Mouse (Mus musculus) left cerebral cortex, adult 11 months (tissue): ENCODE results near the gene Cyp4f40.
"Not testable (repeated sequence)": the region's sequence is repeated elsewhere in the genome, so short reads cannot be mapped to it uniquely, and the experiment has no call there.

Experiments
- DNase-seq: peaks from one replicate; pipeline ENCODE4 v3.0.0; 2022; ENCODE audit warnings: low spot score

Gene Cyp4f40

DNA sequence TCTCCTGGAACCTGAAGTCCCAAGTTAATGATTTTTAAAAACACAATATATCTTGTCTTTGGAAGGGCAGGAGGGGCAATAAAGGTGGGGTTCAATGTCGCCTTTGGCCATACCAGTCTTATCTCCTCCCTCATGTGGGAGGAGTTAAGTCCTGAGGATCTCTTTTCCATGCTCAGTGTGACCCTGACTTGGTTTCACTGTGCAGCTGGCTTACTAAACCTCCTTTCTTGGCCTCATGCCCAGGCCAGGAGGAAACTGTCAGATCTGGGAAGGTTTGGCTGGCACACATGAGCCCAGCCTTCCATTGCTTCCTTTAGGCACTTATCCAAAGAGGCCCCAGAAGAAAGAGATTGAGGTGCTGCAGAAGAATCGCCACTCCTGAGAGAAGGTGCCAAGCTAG, at the start of gene Cyp4f40:
Cyp4f40 (plus strand) TSS at position 189 of the 400 bp plus-strand sequence.
- DNase-seq = no peak

GRCm38 (mm10) chr17:32610231-32610630, 48.5 kb upstream of the Cyp4f40 start:
- DNase-seq = not testable (repeated sequence)

DNA sequence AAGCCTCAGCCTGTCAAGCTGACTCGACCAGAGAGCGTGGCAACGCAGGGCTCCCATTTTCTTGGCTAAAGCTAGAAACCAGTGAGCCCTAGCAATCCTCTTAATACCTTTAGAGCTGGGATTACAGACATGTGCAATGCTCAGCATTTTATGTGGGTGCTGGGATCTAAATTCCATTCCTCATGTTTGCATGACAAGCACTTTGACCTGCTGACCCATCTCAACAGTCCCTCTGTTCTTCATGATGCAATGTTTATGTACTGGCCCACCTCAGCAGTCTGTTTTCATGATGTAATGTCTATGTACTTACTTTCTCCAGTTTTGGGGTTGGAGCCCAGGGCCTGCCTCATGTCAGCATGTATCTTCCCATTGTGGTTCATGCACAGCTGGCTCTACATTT, 47.8 kb upstream of the Cyp4f40 start:
- no peak for DNase-seq

DNA sequence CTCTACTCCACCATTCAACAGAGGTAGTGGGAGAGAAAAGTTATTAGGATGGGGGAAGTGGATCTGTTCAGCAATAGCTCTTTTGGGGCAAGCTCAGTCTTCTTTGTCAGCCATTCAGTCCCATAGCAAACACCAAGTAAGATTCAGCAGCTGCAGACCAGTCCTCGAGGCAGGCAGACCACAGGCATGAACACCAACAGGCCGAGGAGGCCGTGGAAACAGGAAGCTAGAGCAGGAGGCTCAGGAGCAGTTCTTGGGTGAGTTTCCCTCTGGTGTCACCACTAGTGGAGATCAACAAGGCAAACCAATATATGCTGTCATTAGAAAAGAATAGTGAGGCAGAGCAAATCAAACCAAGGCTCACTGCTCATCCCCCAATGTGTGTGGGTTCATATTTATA, 46.3 kb upstream of the Cyp4f40 start:
- DNase-seq = no peak

DNA sequence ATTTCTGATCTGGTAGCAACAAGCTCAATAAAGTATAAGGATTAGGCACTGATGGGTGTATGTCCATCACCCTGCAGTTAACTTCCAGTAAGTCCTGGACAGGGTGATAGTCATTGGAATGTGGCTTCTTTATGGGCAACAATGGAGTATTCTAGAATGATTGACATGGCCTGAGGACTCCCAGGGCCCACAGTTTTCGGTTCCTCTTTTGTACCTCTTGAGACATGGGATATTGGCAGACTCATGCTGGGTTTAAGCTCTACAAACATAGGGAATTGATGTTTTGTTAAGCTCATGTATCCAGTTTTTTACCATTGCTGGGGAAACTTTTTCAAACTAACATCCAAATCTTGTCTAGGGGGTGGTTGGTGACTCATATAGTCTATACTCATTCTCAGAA, 41.4 kb upstream of the Cyp4f40 start:
- no peak for DNase-seq

GRCm38 (mm10) chr17:32621018-32621417, 37.7 kb upstream of the Cyp4f40 start, which contains the start of gene Cyp4f37:
Cyp4f37 (plus strand) TSS chr17:32621309.
- not testable (repeated sequence) for DNase-seq

DNA sequence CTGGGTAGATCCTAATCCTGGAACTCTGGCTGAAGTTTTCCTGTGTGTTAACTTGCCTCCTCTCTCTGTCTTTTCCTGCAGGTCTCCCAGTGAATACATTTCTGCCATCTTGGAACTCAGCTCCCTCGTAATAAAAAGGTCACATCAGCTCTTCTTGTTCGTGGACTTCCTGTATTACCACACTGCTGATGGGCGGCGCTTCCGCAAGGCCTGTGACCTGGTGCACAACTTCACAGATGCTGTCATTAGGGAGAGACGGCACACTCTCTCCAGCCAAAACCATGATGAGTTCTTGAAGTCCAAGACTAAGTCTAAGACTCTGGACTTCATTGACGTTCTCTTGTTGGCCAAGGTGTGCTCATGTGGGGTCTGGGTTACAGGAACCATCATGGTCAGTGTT, 29.0 kb upstream of the Cyp4f40 start:
- not testable (repeated sequence) for DNase-seq

- DNase-seq = no peak
Observed at GRCm38 (mm10) chr17:32631936-32632335, 26.8 kb upstream of the Cyp4f40 start.

- DNase-seq = not testable (repeated sequence)
Observed at GRCm38 (mm10) chr17:32634242-32634971, 24.3 kb upstream of the Cyp4f40 start.

GRCm38 (mm10) chr17:32634972-32635314, 23.8 kb upstream of the Cyp4f40 start:
- peak; percentile 60 for DNase-seq

GRCm38 (mm10) chr17:32636341-32636740, 22.4 kb upstream of the Cyp4f40 start:
- no peak for DNase-seq

- no peak for DNase-seq
Observed at GRCm38 (mm10) chr17:32637151-32637550, 21.5 kb upstream of the Cyp4f40 start.

GRCm38 (mm10) chr17:32646631-32647030, 12.1 kb upstream of the Cyp4f40 start:
- DNase-seq = no peak

- DNase-seq = no peak
Observed at GRCm38 (mm10) chr17:32653860-32654259, 4.8 kb upstream of the Cyp4f40 start.

- no peak for DNase-seq
Observed at GRCm38 (mm10) chr17:32657041-32657440, 1.7 kb upstream of the Cyp4f40 start.

DNA sequence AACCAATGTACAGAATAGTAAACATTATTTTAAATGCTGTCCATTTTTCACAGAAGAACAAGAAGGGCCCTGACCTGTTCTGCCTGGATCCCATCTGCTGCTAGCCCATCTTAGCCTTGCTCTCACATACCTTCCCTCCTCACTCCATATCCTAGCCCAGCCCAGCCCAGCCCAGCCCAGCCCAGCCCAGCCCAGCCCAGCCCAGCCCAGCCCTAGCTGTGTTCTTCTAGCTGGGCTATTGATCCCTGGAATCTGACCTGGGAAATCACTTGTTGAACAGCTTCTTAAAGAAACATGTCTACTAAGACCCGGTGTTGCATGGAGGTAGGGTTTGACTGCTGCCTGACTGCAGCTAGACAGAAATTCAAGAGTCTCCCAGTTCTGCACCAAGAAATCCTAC, 454 bp upstream of the Cyp4f40 start:
- no peak for DNase-seq

DNA sequence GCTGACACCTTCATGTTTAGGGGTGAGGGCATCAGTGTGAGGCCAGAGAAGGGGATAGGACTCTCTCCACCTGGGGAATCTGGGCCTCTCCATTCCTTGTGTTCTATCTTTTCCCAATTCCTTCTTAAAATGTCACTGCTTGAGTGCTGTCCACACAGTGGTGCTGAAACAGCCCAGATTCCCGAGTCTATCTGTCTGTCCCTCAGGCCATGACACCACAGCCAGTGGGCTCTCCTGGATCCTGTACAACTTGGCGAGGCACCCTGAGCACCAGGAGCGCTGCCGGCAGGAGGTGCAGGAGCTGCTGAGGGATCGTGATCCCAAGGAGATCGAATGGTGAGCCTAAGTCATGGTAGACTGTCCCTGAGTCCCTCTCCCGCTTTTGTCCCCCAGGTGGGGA, 15.3 kb downstream of the Cyp4f40 start:
- DNase-seq = no peak

DNA sequence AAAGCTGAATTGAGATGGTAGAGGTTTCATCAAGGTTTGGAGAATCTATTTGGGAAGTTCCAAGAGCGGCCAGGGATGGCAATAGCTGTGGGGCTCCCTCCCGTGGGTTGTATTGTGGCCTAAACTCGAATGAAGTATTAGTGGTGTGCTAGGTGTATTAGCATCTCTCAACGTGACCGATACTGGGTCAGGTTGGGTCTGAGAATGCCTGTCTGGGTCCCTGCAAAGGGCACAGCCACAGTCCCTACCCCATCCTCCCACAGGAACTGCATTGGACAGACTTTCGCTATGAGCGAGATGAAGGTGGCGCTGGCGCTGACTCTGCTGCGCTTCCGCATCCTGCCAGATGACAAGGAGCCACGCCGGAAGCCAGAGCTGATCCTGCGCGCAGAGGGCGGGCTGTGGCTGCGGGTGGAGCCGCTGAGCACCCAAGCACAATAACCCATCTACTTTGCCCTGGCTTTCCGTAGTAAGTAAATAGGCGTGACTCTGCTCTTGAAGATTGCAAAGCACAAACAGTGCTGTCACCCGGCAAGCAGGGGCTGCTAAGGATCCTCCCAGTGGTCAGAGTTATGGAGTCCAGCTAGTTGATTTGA, 17.4 kb downstream of the Cyp4f40 start:
- no peak for DNase-seq

DNA sequence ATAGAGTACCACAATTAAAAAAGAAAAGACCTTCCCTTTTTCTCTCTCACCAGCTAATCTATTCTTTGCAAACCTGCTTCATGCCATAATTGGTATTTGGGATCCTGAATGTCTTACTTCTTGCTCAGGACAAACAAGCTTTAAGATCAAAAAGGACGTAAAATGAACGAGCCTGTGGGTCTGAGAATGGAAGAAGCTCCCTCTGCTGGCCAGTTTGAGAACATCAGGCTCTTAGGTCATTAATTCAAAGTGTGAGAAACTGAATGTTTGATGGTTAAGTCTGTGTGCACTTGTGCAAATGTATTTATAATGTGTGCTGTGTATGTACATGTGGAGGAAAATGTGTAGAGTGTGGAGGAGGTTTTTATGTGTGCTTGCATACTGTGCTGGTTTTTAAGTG, 21.7 kb downstream of the Cyp4f40 start:
- peak; percentile 8 for DNase-seq

DNA sequence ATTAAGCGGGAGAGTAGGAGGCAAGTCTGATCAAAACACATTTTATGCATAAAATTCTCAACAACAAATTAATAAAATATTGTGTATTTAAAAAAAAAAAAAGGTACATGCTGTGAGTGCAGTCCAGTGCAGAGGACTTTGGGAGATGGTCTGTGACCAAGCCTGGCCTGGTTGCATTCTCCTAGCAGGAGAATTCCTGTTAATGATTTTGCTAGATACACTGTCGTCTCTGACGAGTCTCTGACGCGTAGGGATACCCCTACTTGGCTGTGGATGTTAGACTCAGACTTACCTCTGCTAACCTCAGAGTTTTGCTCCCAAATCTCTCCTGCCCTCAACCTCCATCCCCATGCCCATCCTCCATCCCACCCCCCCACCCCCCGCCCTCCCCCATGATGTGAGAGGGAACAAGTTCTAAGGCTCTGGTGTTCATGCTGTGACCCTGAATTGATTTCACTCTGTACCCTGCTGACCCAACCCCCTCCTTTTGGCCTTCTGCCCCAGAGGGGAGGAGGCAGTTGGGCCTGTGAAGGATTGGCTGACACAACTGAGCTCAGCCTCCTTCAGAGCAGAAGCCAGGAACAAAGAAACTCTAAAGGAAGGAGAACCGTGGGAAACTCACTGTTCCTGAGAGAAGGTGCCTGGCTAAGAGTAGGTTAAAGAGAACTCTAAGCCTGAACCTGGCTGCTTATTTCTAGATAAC, 26.5 kb downstream of the Cyp4f40 start, which contains the start of gene Cyp4f15:
Cyp4f15 (plus strand) TSS at position 580 of the 703 bp plus-strand sequence.
- peak; percentile 29 for DNase-seq

DNA sequence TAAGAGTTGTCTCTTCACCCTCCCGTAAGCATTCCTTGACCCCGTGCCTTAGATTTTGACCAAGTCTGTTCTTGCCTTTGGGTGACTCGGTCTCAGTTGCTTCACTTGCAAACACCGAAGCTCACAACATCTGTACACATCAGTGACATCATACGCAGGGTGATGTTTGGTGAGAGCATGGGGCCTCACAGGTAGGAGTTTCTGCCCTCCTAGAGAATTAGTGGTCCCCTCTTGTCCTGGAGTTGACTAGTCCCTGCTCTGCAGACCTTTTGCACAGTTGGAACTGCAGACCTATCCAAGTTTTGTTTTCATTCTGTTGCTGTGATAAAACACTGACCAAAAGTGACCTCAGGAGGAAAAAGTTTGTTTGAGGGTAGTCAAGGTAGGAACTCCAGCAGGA, 28.0 kb downstream of the Cyp4f40 start:
- DNase-seq = no peak

DNA sequence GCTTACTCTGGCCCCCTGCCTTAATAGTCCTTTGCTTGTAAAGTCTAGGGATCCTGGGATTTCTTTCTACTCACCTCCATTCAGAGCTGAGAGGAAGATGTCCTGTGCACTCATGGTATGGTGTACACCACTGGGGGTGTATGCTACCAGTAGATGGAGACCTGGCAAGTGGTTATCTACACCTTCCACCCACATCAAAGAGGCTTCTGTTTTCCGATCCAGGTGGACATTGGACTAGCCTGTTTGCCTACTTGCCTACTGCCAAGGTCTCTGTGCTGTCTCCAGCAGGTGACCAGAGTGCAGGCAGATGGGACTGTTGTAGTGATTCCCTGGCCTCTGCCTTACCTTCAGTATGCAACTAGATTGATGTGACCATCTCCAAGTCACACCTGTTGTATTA, 32.3 kb downstream of the Cyp4f40 start:
- no peak for DNase-seq

- DNase-seq = no peak
Observed at GRCm38 (mm10) chr17:32702826-32703225, 44.1 kb downstream of the Cyp4f40 start.
